Mouse (Mus musculus): ENCODE measurements around the gene Erfe. TPM values are rescaled to one million over a fixed set of nuclear protein-coding genes. Genes with fewer than 3 reads are reported as not detected.

The Erfe gene
- polyA plus RNA-seq, 1 experiment from 2014 or later: 1.3 TPM

DNA sequence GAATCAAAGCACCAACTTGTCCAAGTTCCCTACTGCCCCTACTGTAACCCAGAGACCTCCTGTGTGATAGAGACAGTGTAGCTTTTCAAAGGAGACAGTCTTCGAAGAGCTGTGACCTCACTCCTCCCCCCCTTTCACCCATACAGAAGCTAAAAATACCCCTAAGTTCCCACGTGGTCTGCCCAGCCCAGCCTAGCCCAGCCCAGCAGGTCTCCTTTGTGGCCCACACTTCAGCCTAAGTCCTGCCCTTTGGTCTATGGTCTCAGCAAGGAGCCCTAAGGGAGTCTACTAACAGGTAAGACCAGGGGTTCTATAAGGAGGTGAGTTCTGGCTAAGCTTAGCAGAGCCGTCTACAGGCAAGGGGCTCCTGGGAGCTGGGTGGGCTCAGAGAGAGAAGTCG is 15.4 kb upstream of the Erfe start, which contains the start of gene Klhl30:
Gene Klhl30, plus strand, starts transcription at position 176 of the 400 bp plus-strand sequence.
- no peak for DNase-seq
- Histone ChIP-seq H3K4me2 (ENCODE audit: low read depth, low read length) (no peak within 1 kb of the TSS), H3K4me1 (ENCODE audit: insufficient read depth) (no peaks in the 10 kb centered on the region), H3K4me3 (ENCODE audit: low read depth, low read length) (no peak within 1 kb of the TSS), H3K27me3 (ENCODE audit: insufficient read depth, low read length) (peaks cover 10% of the 10 kb centered on the region), H3K9ac (replicated peaks) (no peak within 1 kb of the TSS), H3K27ac (ENCODE audit: low read depth) (no peak within 1 kb of the TSS), H3K9me3 (ENCODE audit: low read length) (no peaks in the 10 kb centered on the region), H3K36me3 (replicated peaks; ENCODE audit: insufficient read depth, low read length) (no peaks in the 10 kb centered on the region)
- WGBS (ENCODE audit: insufficient replicate concordance): 48% methylated on average over 4 of the region's 4 CpGs
- no peak for TF ChIP-seq CTCF (IDR thresholded peaks at IDR 0.05; ENCODE audit: low read depth)
- TF ChIP-seq EP300 (IDR thresholded peaks at IDR 0.05; ENCODE audit: low read depth): no peak
- no peak for ATAC-seq

DNA sequence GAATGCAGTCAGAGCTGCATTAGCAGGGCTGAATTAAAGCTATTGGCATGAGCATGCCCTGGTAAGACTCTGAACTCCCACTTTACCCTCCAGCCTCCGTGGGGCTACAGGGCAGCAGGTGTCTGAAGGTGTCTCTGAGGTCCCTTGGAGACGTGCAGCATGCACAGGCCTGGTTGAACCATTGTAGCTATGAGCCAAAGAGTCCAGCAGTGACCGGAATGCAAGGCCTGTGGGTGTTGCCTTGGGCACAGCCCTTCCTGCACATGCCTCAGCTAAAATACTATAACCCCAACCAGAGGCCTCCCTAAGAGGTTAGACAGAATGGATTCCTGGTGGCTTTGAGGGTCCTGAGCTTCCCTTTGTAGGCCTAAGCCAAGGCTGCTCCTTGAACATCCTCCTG is 15.0 kb upstream of the Erfe start:
- ATAC-seq: no peak
- no peak overlapping the region for H3K4me2 ChIP-seq (ENCODE audit: low read depth, low read length)
- 57% methylated on average over 3 of the region's 3 CpGs for whole genome bisulfite sequencing (ENCODE audit: insufficient replicate concordance)

GRCm38 (mm10) chr1:91352277-91352676 is 14.0 kb upstream of the Erfe start:
- Histone ChIP-seq H3K36me3 (replicated peaks; ENCODE audit: insufficient read depth, low read length) (no peaks in the 10 kb centered on the region), H3K9me3 (ENCODE audit: low read length) (no peaks in the 10 kb centered on the region), H3K4me3 (ENCODE audit: low read depth, low read length) (no peak overlapping the region), H3K27me3 (ENCODE audit: insufficient read depth, low read length) (no peaks in the 10 kb centered on the region), H3K9ac (replicated peaks) (no peak overlapping the region), H3K4me1 (ENCODE audit: insufficient read depth) (no peaks in the 10 kb centered on the region), H3K27ac (ENCODE audit: low read depth) (no peak overlapping the region), H3K4me2 (ENCODE audit: low read depth, low read length) (no peak overlapping the region)
- no peak for DNase-seq
- no peak for ATAC-seq
- TF ChIP-seq CTCF (IDR thresholded peaks at IDR 0.05; ENCODE audit: low read depth) (no peak), EP300 (IDR thresholded peaks at IDR 0.05; ENCODE audit: low read depth) (no peak)
- WGBS (ENCODE audit: insufficient replicate concordance): 86% methylated on average over 2 of the region's 2 CpGs

More for the DNA sequence above, 15.0 kb upstream of the Erfe start:
- no peak for TF ChIP-seq CTCF (IDR thresholded peaks at IDR 0.05; ENCODE audit: low read depth)
- TF ChIP-seq EP300 (IDR thresholded peaks at IDR 0.05; ENCODE audit: low read depth): no peak
- Histone ChIP-seq H3K4me3 (ENCODE audit: low read depth, low read length) (no peak overlapping the region), H3K4me1 (ENCODE audit: insufficient read depth) (no peaks in the 10 kb centered on the region), H3K27me3 (ENCODE audit: insufficient read depth, low read length) (peaks cover 6% of the 10 kb centered on the region), H3K27ac (ENCODE audit: low read depth) (no peak overlapping the region), H3K36me3 (replicated peaks; ENCODE audit: insufficient read depth, low read length) (no peaks in the 10 kb centered on the region), H3K9me3 (ENCODE audit: low read length) (no peaks in the 10 kb centered on the region), H3K9ac (replicated peaks) (no peak overlapping the region)
- no peak for DNase-seq

GRCm38 (mm10) chr1:91356105-91356504 is 10.1 kb upstream of the Erfe start:
- DNase-seq (no peak), ATAC-seq (no peak)
- Histone ChIP-seq H3K9me3 (ENCODE audit: low read length) (no peaks in the 10 kb centered on the region), H3K27ac (ENCODE audit: low read depth) (no peak overlapping the region), H3K36me3 (replicated peaks; ENCODE audit: insufficient read depth, low read length) (no peaks in the 10 kb centered on the region), H3K9ac (replicated peaks) (no peak overlapping the region), H3K4me1 (ENCODE audit: insufficient read depth) (no peaks in the 10 kb centered on the region), H3K27me3 (ENCODE audit: insufficient read depth, low read length) (no peaks in the 10 kb centered on the region), H3K4me3 (ENCODE audit: low read depth, low read length) (no peak overlapping the region), H3K4me2 (ENCODE audit: low read depth, low read length) (no peak overlapping the region)
- TF ChIP-seq EP300 (IDR thresholded peaks at IDR 0.05; ENCODE audit: low read depth): no peak
- no peak for TF ChIP-seq CTCF (IDR thresholded peaks at IDR 0.05; ENCODE audit: low read depth)
- WGBS (ENCODE audit: insufficient replicate concordance): 79% methylated on average over 11 of the region's 11 CpGs

DNA sequence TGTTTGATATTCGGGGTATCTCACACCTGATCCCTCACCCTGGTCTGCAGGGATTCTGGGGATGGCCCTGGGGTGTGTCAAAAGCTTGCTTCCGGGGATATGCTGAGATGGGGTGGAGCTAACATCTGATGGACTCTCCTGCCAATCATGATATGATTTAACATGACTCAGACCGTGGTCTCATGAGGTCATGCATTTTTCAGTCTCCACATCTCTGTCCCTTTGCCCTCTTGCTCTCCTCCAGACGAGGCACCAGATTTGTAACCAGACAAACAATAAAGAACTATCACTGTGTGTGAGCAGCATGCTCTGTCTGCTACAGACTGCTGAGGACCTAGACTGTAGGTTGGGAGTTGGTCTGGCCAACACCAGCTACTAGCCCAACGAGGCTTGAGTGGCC is 4.1 kb upstream of the Erfe start:
- H3K9ac ChIP-seq (replicated peaks): no peak overlapping the region
- no peak overlapping the region for H3K4me3 ChIP-seq (ENCODE audit: low read depth, low read length)
- 0 out of 2 replicates have a peak, but pooled peaks cover 3% of the 10 kb centered on the region for H3K27me3 ChIP-seq (ENCODE audit: insufficient read depth, low read length)
- no peaks in the 10 kb centered on the region for H3K36me3 ChIP-seq (replicated peaks; ENCODE audit: insufficient read depth, low read length)
- H3K4me1 ChIP-seq (ENCODE audit: insufficient read depth): peaks cover 14% of the 10 kb centered on the region
- peaks cover 4% of the 10 kb centered on the region for H3K9me3 ChIP-seq (ENCODE audit: low read length)
- no peak overlapping the region for H3K4me2 ChIP-seq (ENCODE audit: low read depth, low read length)
- H3K27ac ChIP-seq (ENCODE audit: low read depth): no peak overlapping the region
- 72% methylated on average over 5 of the region's 5 CpGs for WGBS (ENCODE audit: insufficient replicate concordance)
- DNase-seq (no peak), ATAC-seq (no peak)
- TF ChIP-seq CTCF (IDR thresholded peaks at IDR 0.05; ENCODE audit: low read depth) (no peak), EP300 (IDR thresholded peaks at IDR 0.05; ENCODE audit: low read depth) (no peak)

DNA sequence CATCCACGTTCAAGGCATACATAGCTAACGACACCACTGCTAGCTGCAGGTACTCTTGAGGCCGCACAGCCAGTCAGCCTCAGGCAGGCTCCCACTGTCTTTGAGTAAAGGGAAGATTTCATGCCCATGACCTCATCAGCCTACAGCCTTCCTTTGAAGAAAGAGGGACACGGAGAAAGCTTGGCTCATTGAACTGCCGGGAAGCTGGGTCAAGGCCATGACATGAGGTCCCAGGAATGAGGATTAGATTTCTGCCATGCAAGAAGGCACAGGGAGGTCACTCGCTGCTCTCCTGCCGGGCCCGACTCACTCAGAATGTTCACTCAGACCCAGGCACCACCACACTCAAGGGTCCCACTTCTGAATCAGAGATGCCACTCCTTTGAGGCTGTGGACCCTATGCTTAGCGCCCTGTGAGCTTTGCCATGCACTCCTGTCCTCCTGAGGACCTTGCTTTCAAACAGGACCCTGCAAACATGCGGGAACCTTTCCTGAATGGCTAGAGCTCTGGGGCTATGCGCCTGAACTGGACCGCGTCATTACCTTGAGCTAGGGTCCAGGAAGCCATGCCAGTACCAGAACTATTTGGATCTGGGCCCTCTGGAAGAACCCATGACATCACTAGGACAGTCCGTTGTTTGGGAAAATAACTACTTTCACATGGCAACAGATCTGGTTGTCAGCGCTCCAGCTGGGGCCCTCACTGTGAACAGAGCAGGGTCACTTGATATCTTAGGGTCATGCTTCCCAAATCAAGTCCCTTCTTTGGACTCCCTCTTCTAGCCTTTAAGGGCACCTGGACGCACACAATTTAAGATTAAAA is 1.2 kb upstream of the Erfe start:
- Histone ChIP-seq H3K36me3 (replicated peaks; ENCODE audit: insufficient read depth, low read length) (no peaks in the 10 kb centered on the region), H3K4me3 (ENCODE audit: low read depth, low read length) (no peak overlapping the region), H3K4me2 (ENCODE audit: low read depth, low read length) (no peak overlapping the region), H3K4me1 (ENCODE audit: insufficient read depth) (peaks cover 15% of the 10 kb centered on the region), H3K9me3 (ENCODE audit: low read length) (peaks cover 4% of the 10 kb centered on the region), H3K27me3 (ENCODE audit: insufficient read depth, low read length) (0 out of 2 replicates have a peak, but pooled peaks cover 3% of the 10 kb centered on the region), H3K27ac (ENCODE audit: low read depth) (no peak overlapping the region), H3K9ac (replicated peaks) (no peak overlapping the region)
- WGBS (ENCODE audit: insufficient replicate concordance): 89% methylated on average over 16 of the region's 16 CpGs
- TF ChIP-seq CTCF (IDR thresholded peaks at IDR 0.05; ENCODE audit: low read depth) (no peak), EP300 (IDR thresholded peaks at IDR 0.05; ENCODE audit: low read depth) (no peak)
- ATAC-seq: no peak
- no peak for DNase-seq

Data from liver, postnatal 0 days (tissue).